Mouse (Mus musculus) megakaryocyte, embryonic 14.5 days (primary cell): ENCODE measurements around the gene Foxk1.

ENCODE experiments used
- FLI1 ChIP-seq: IDR thresholded peaks from 2 replicates; pipeline ENCODE4 v1.6.1; 2012; ENCODE audit warnings: low read length, inconsistent platforms, mixed read lengths
- GATA1 ChIP-seq: IDR thresholded peaks from 3 replicates; pipeline ENCODE4 v1.6.1; 2012; ENCODE audit warnings: mixed read lengths, low read length, inconsistent platforms, borderline replicate concordance

DNA sequence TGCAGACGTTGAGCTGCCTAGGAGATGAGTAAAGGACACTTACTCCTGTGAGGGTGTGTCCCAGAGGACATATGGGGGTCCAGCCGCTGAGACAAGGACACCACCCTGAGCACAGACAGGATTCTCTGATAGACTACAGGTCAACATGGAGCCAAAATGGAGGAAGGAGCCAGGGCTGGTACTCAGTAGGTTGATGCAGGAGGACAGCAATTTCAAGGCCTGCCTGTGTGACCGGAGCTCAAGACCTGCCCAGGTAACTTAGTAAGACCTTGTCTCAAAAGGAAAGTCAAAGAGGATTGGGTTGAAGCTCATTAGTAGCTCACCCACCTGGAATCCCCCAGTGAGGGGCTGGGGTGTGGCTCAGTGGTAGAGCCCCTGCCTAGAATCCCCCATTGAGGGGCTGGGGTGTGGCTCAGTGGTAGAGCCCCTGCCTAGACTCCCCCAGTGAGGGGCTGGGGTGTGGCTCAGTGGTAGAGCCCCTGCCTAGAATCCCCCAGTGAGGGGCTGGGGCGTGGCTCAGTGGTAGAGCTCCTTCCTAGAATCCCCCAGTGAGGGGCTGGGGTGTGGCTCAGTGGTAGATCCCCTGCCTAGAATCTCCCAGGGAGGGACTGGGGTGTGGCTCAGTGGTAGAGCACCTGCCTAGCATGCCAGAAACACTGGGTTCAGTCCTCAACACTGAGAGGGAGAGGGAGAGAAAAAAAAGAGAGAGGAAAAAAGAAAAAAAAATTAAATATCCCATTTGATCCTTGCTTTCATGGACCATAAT lies 30.7 kb upstream of the Foxk1 start:
- TF ChIP-seq GATA1 (no peak), FLI1 (no peak)
